Mouse (Mus musculus): Measurements from ENCODE around the gene Gm16253. TPM values are rescaled to one million over a fixed set of nuclear protein-coding genes. Genes with fewer than 3 reads are reported as not detected.

Gene Gm16253
- polyA plus RNA-seq (2017; shearing (Covaris generic)), result 0.97 TPM

DNA sequence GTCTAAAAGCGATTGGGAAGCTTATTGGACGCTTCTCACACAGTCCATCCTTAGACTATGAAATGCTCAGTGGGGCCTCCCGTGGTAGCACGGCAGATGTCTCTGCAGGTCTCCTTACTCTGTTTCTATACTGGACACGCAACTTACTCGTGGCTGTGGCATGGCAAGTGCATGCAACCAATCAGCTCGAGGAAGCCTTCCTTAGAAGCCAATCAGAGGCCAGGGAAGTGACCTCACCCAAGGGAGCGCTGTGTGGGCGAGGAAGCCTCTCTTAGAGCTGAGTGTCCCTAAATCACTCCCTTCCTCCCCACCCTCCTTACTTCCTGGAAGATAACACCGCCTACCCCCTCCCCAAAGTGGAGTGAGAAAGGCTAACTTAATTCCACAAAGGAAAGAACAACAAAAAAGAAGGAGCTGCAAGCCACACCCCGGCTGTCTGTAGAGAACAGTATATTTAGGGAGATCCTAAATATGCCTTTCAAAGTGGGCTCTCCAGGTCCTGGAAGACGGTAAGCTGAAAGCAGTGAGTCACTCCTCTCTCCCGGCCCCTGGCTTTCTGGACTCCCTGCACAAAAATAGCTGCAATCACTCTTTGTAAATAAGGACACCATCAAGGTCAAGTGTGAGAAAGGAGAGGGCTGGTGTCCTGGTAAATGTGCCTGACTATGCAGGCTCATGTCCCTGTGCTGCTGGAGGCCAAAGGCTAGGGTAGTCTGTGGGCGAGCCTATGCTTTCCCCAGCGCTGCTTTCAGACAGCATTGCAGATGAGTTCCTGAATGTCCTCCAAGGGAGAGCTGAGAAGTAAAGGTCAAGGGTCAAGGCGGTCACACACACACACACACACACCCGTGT, at the start of gene Gm16253:
Gene Gm16253, plus strand, starts transcription at position 295 of the 852 bp plus-strand sequence.

DNA sequence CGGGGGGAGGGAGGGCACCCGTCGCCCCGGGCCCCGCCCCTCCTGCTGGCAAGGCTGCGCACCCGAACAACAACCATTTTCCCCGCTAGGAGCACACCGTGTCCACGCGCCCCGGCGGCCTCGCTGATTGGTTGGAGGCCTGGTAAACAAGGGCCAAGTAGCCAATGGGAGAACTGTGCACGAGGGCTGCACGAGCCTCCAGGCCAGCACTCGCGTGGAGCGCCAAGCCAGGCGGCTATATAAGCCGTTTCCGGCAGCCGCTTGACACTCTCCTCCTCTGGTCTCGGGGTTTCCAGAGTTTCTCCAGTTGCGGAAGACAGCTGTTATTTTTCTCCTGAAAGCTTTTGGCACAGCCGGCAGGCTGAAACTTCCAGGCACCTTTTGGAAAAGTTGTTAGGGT, 19.1 kb upstream of the Gm16253 start, which contains the start of gene Txnip:
Gene Txnip, plus strand, starts transcription at position 264 of the 400 bp plus-strand sequence.

DNA sequence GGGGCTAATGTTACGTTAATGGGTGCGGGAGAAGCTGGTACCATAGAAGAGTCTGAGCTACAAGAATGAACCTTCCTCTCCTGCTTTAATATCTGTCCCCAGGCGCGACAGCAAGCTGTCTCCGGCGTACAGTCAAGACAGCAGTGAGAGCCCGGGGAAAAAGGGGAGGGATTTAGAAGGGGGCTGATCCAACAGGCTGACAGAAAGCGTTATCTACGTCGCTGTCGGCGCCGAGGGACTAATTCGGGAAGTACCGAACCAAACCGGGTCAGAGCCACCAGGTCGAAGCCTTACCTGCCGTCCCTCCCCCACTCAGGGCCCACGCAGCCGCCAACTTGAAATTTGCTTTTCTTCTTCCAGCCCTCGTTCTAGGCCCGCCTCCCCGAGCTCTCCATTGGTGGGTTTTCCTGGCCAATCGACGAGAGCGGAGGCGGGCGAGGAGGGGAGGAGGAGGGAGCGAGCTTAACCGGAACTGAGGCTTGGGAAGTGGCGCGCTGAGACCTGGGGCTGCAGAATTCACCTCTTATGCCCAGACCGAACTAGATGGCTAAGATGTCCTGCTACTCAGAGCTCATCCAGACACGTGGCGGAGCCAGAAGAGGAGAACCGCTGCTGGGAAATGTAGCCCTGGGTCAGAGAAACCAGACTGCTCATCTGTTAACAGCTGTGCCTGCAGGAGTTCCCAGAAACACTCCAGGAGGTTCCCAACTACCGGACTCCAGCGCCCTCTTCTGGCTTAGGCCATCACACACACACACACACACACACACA, 17.2 kb downstream of the Gm16253 start, which contains the start of gene Polr3gl:
Gene Polr3gl, minus strand, starts transcription at position 392 of the 771 bp plus-strand sequence.

DNA sequence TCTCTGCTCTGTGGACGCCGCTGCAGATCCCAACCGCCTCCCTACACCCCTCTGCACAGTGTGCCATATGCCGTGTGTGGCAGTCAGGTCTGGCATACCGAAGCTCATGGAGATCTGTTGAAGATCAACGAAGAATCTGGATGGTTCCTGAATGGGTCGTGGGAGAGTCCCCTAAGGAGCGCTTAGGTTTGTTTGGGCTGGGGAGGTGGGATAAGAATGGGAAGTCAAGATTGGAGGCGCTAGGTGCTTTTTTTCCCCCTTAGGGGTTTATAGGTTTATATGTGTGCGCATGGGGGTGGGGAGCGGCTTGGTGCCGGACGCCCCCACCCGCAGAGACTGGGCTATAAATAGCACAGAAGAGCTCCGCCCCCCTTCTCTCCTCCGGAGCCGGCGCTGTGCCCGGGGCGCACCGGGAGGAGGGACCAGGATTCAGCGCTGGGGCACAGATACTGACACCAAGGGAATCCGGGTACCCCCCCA, 19.5 kb downstream of the Gm16253 start, which contains the start of gene Ankrd34a:
Gene Ankrd34a, plus strand, starts transcription at position 409 of the 480 bp plus-strand sequence.

DNA sequence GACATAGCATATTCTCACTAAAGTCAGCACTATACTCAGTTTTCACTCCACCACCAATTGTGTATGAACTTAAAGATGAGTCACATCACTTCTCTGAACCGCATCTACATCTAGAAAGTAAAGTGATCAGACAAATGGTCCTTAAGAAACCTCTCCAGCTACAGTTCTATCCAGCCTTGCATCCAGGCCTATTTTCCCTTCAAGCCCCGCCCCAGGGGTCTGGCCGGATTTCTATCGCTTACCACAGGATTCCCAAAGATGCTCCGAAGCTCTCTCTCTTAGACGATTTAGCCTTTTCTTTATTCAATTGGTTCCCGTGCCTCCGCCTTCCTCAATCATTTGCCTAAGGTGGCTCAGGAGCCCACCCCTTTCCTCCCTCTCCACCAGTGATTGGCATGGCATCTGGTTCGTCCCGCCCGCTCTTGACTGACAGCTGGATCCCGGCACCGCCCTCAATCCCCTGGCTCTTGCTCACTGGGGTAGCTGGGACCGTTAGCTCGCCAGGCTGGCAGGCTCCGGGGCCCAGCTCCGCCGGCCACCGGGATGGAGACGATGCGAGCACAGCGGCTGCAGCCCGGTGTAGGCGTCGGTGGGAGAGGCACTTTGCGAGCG, 24.0 kb downstream of the Gm16253 start, which contains the start of gene Lix1l:
Gene Lix1l, plus strand, starts transcription at position 511 of the 612 bp plus-strand sequence.

DNA sequence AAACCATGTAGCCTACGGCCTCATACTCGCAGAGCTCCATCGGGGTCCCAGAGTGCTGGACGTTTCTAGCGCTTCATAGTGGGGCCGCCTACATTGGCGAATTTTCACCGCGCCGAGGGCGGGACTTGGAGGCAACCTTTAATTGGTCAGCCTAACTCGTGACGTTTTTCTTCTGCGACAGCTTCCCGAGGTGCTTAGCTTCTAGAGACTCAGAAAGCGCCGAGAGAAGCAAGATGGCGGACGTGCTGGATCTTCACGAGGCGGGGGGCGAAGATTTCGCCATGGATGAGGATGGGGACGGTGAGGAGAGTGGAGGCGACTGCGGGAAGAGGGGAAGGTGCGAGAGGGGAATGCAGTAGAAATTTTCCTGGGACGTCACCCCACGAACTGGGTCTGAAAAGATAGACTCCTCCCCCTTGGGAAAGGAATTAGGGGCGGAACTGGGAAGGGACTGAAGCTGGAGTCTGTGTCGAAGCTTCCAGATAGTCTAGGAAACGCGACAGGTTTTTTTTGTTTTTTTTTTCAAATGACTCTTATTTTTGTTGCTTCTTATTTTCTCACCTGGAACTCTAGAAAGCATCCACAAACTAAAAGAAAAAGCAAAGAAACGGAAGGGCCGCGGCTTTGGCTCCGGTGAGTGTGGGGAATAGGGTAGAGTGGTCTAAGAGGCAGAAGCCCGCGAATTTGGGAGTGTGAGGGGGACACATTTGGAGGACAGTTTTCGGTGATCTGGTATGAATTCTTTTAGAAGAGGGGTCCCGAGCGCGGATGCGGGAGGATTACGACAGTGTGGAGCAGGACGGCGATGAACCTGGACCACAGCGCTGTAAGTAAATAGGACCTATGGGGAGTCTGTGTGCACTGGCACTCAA, 53.2 kb downstream of the Gm16253 start, which contains the start of gene Rbm8a:
Gene Rbm8a, plus strand, starts transcription at position 205 of the 872 bp plus-strand sequence.

Other genes with a start within 250 kb of the Gm16253 start
- gene BC107364, start 124.7 kb upstream of the Gm16253 start, polyA plus RNA-seq (2017; shearing (Covaris generic)), result not detected
- gene Hfe2, start 51.8 kb upstream of the Gm16253 start, polyA plus RNA-seq (2017; shearing (Covaris generic)), result not detected
- gene Txnip, start 19.0 kb upstream of the Gm16253 start, polyA plus RNA-seq (2017; shearing (Covaris generic)), result 394 TPM
- gene Polr3gl, start 17.2 kb downstream of the Gm16253 start, polyA plus RNA-seq (2017; shearing (Covaris generic)), result 17.6 TPM
- not detected for gene Ankrd34a, start 19.7 kb downstream of the Gm16253 start, polyA plus RNA-seq (2017; shearing (Covaris generic))
- not detected for gene Lix1l, start 24.2 kb downstream of the Gm16253 start, polyA plus RNA-seq (2017; shearing (Covaris generic))
- 155 TPM for gene Rbm8a, start 52.9 kb downstream of the Gm16253 start, polyA plus RNA-seq (2017; shearing (Covaris generic))
- 26.4 TPM for gene Pex11b, start 58.4 kb downstream of the Gm16253 start, polyA plus RNA-seq (2017; shearing (Covaris generic))
- gene Gm42957, start 58.5 kb downstream of the Gm16253 start, polyA plus RNA-seq (2017; shearing (Covaris generic)), result not detected
- gene Itga10, start 68.6 kb downstream of the Gm16253 start, polyA plus RNA-seq (2017; shearing (Covaris generic)), result 0.21 TPM
- gene Ankrd35, start 93.1 kb downstream of the Gm16253 start, polyA plus RNA-seq (2017; shearing (Covaris generic)), result 2.9 TPM
- 16.3 TPM for gene Pias3, start 119.4 kb downstream of the Gm16253 start, polyA plus RNA-seq (2017; shearing (Covaris generic))
- gene Nudt17, start 131.6 kb downstream of the Gm16253 start, polyA plus RNA-seq (2017; shearing (Covaris generic)), result 0.51 TPM
- gene Polr3c, start 150.6 kb downstream of the Gm16253 start, polyA plus RNA-seq (2017; shearing (Covaris generic)), result 53.7 TPM
- 101 TPM for gene Rnf115, start 150.7 kb downstream of the Gm16253 start, polyA plus RNA-seq (2017; shearing (Covaris generic))